Mouse (Mus musculus) E14TG2a.4 (cell line): ENCODE measurements around the gene Snx32.

Experiments used
- H3K27me3 ChIP-seq: 2 replicates; pipeline ENCODE4 v1.6.1; 2014; ENCODE audit warnings: low read length, control low read depth; ENCODE audit not compliant: insufficient read depth
- H3K36me3 ChIP-seq: 2 replicates; pipeline ENCODE4 v1.6.1; 2014; ENCODE audit warnings: low read length, control low read depth; ENCODE audit not compliant: insufficient read depth
- H3K4me1 ChIP-seq: replicated peaks from 2 replicates; pipeline ENCODE4 v1.6.1; 2014; ENCODE audit warnings: low read depth, low read length, control low read depth
- H3K4me3 ChIP-seq: replicated peaks from 2 replicates; pipeline ENCODE4 v1.5.1; 2014; ENCODE audit warnings: mild to moderate bottlenecking, low read length
- H3K9me3 ChIP-seq: 2 replicates; pipeline ENCODE4 v1.6.1; 2014; ENCODE audit warnings: low read length, control low read depth
- CTCF ChIP-seq: conservative IDR thresholded peaks from 2 replicates; pipeline ENCODE4 v1.5.1; 2014; ENCODE audit warnings: low read length
- NANOG ChIP-seq: IDR thresholded peaks from 2 replicates; pipeline ENCODE4 v1.6.1; 2014; ENCODE audit warnings: borderline replicate concordance, low read length, mixed read lengths
- POU5F1 ChIP-seq: IDR thresholded peaks from 2 replicates; pipeline ENCODE4 v1.6.1; 2014; ENCODE audit warnings: low read length, borderline replicate concordance

Snx32 gene

GRCm38 (mm10) chr19:5510031-5511026 lies at the start of gene Snx32:
Snx32 (minus strand) TSS chr19:5510538.
- Histone ChIP-seq H3K36me3 (no peaks in the 10 kb centered on the region), H3K27me3 (no peaks in the 10 kb centered on the region), H3K4me1 (peaks cover 47% of the 10 kb centered on the region), H3K9me3 (no peaks in the 10 kb centered on the region), H3K4me3 (peak within 1 kb of the TSS; percentile 80)
- TF ChIP-seq NANOG, result no peak
- no peak for TF ChIP-seq CTCF
- no peak for TF ChIP-seq POU5F1

GRCm38 (mm10) chr19:5559631-5560456 lies 49.5 kb upstream of the Snx32 start:
- no peaks in the 10 kb centered on the region for H3K9me3 ChIP-seq
- H3K27me3 ChIP-seq, result peaks cover 96% of the 10 kb centered on the region
- no peaks in the 10 kb centered on the region for H3K36me3 ChIP-seq
- peak overlapping the region; percentile 75 for H3K4me3 ChIP-seq
- peaks cover 64% of the 10 kb centered on the region for H3K4me1 ChIP-seq
- TF ChIP-seq NANOG (no peak), CTCF (no peak)

GRCm38 (mm10) chr19:5559229-5559628 lies 48.9 kb upstream of the Snx32 start:
- no peak for TF ChIP-seq NANOG
- no peaks in the 10 kb centered on the region for H3K36me3 ChIP-seq
- H3K4me3 ChIP-seq, result peak overlapping the region; percentile 75
- H3K4me1 ChIP-seq, result peaks cover 71% of the 10 kb centered on the region
- H3K9me3 ChIP-seq, result no peaks in the 10 kb centered on the region
- peaks cover 90% of the 10 kb centered on the region for H3K27me3 ChIP-seq

GRCm38 (mm10) chr19:5558770-5559169 lies 48.4 kb upstream of the Snx32 start:
- Histone ChIP-seq H3K4me3 (peak overlapping the region; percentile 75), H3K27me3 (peaks cover 90% of the 10 kb centered on the region), H3K36me3 (no peaks in the 10 kb centered on the region), H3K4me1 (peaks cover 75% of the 10 kb centered on the region), H3K9me3 (no peaks in the 10 kb centered on the region)
- TF ChIP-seq POU5F1, result no peak

DNA sequence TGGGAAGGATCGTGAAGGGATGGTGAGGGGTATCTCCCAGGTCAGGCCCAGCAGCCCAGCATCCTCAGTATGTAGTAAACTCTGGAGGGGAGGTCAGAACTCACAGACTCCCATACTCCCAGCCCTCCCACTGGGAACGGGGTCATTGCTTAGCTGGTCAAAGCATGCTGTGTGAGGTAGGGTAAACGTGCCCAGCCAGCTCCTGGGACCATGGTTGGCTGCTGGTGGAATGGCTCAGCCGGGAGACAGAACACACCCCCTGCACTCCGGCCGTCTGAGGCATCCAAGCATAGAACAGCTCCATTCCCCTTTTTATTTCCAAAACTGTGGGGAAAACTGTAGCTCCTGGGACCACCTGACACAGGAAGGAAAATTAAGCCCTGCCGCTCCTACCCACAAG lies 47.8 kb upstream of the Snx32 start:
- no peaks in the 10 kb centered on the region for H3K36me3 ChIP-seq
- peaks cover 81% of the 10 kb centered on the region for H3K4me1 ChIP-seq
- TF ChIP-seq NANOG (no peak), CTCF (no peak), POU5F1 (no peak)
- H3K9me3 ChIP-seq, result no peaks in the 10 kb centered on the region
- H3K4me3 ChIP-seq, result no peak overlapping the region
- H3K27me3 ChIP-seq, result peaks cover 90% of the 10 kb centered on the region

DNA sequence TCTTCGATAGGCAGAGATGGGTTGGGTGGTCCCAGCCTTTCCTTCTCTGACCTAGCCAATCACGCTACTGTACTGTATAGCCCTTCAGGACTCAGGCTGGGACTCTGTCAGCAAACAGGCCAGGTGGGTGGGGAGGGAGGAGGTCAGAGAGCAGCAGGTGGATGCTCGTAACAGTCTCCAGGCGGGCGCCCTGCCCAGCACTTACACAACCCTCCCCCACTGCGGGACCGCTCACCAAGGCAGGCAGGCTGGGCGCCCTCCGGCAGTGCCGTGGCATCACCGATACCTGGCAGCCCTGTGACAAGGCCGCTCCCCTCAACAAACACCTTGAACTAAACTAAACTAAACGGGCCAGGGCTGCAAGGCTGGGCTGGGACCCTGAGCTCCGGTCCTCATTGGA lies 43.9 kb upstream of the Snx32 start:
- Histone ChIP-seq H3K4me3 (peak overlapping the region; percentile 65), H3K27me3 (peaks cover 69% of the 10 kb centered on the region), H3K36me3 (peaks cover 17% of the 10 kb centered on the region; the same call in 1 of the 2 replicates), H3K9me3 (no peaks in the 10 kb centered on the region), H3K4me1 (peaks cover 83% of the 10 kb centered on the region)
- TF ChIP-seq NANOG, result no peak
- no peak for TF ChIP-seq CTCF
- TF ChIP-seq POU5F1, result no peak

DNA sequence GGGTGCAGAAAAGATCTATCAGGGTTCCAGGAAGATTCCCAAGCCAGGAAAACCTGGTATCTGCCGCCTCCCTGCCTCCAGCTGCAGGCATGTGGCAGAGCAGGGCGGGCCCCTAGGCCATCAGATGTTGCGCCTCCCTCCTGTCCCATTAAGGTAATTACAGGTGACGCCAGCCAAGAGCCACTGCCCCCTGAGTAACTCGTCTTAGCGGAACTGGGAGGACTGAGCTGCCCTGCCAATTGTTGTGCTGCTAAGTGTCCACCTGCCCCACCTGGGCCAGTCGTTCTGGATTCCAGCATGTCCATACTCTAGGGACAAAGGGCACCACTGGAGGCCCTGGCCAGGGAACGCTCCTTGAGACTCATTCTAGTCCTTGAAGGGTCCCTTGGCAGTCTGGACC lies 43.5 kb upstream of the Snx32 start:
- Histone ChIP-seq H3K4me3 (peak overlapping the region; percentile 65), H3K9me3 (no peaks in the 10 kb centered on the region), H3K27me3 (peaks cover 65% of the 10 kb centered on the region), H3K4me1 (peaks cover 79% of the 10 kb centered on the region), H3K36me3 (peaks cover 17% of the 10 kb centered on the region; the same call in 1 of the 2 replicates)
- TF ChIP-seq CTCF, result no peak
- TF ChIP-seq NANOG, result no peak
- no peak for TF ChIP-seq POU5F1

- Histone ChIP-seq H3K36me3 (peaks cover 17% of the 10 kb centered on the region; the same call in 1 of the 2 replicates), H3K4me3 (no peak overlapping the region), H3K9me3 (no peaks in the 10 kb centered on the region), H3K27me3 (peaks cover 16% of the 10 kb centered on the region), H3K4me1 (peaks cover 36% of the 10 kb centered on the region)
- no peak for TF ChIP-seq CTCF
- no peak for TF ChIP-seq NANOG
- no peak for TF ChIP-seq POU5F1
Observed at GRCm38 (mm10) chr19:5547471-5548056, 37.2 kb upstream of the Snx32 start.
